Mouse (Mus musculus): ENCODE measurements at regions not wholly inside any gene's neighbourhood (a gene's known extent, or its start where the extent isn't known, plus 50 kb on each side); places are given as distances from the start of the nearest gene placed in this dataset.

DNA sequence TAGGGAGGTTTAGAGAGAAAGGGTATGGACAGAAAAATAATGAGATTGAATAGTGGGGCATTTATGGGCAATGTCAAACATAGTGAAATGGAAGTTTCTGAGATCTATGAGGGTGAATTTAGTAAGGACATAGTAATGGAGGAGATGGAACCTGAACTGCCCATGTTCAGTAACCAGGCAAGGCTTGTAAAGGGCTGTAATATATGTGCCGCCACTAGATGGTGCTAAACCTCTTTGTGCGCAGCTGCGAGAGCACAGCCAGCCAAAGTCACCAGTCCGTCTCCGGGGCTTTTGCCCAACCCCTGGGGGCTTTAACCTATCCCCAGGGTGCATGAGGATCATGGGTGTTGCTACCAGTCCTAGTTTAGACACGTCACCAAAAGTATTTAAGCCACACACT lies 77.7 kb upstream of the Vmn2r25 start:
- peak; percentile 49 for DNase-seq

GRCm38 (mm10) chr6:123937930-123938329 lies 84.7 kb upstream of the Vmn2r25 start:
- DNase-seq, result no peak

DNA sequence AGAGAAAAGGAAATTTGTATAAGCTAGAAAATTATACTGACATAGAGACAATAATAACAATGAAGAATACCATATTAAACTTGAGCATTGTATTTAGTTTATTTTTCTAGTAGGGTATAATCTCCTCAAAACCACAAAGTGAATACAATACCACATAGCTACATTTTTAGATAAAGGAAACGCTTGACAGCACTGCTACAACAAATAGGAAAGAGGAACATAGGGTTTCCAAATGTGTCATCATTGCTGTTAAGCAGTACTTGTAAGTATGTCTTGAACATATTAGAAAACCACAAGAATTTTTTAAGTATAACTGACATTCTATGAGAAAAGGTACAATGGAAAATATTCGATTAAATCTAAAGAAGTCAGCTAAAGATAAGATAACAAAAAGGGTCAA lies 63.0 kb upstream of the Vmn2r26 start:
- no peak for DNase-seq

- DNase-seq, result no peak
Measured at GRCm38 (mm10) chr6:123971180-123971579, 53.2 kb upstream of the Vmn2r26 start.

All from lung, postnatal 14 days (tissue).